9 mouse cellular contexts compared by ENCODE assay signal in the genomic region with DNA sequence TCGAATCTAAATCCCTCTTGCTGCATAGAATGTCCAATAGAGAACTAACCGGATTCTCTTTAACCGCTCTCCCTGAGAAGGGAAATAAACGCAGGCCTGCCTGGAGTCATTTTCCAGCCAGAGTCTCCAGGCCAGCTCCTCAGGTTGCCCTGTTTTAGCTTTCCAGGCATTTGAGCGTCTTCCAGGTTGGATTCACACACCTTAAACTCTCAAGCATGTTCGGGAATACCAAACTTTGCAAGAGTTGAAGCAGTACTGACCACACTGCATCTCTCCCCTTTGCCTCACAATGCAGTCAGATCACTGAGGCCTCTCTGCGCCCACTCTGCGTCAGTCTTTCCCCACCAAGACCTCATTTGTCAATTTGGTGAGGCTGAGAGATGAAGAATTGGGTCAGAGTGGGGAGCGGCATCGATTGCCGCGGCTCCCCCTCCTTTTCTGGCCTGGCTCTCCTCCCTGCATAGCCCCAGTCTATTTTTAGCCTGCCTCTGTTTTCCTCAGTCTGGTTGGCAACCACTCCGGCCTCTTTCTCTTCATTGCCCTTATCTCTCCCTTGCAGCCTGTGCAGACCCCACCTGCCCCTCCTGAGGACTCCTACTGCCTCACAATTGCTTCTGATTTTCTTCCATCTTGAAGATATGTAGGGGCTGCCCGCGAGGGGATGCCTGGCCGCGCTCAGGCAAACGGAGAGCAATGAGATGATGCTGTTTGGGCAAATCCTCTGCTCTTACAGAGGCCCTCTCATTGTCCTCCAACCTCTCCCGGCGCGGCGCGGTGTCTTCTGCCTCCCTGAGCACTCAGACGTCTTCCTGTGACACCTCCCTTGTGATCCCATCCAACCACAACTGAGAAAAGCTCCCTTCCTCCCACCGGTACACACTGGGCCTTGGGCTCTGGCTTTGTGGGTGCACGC. TPM values are rescaled to one million over a fixed set of nuclear protein-coding genes. Genes with fewer than 3 reads are reported as not detected.
DNase-seq lines count a peak whose midpoint lies in the region; ATAC-seq lines count a peak whose summit lies in the region.
"Had no signal": no experiment of that assay in that cellular context is flagged by ENCODE, and none has a peak within 500 bp of the region (broad histone marks: within the 10 kb centered on the region; RNA-seq: fewer than 3 reads in every experiment).

No protein-coding gene starts in this region.

- H3K27ac ChIP-seq in heart, embryonic 10.5 days: peak overlapping the region; percentile 83
- H3K27ac ChIP-seq in heart, embryonic 16.5 days (ENCODE audit: low read length): peak overlapping the region; percentile 84
- H3K27ac ChIP-seq in midbrain, embryonic 16.5 days (ENCODE audit: low read length): peak overlapping the region; percentile 63

- peak; percentile 71 for ATAC-seq in heart, embryonic 16.5 days (replicated peaks; ENCODE audit: extremely low read depth, insufficient read depth, low FRiP score)
- ATAC-seq in midbrain, embryonic 16.5 days: peak; percentile 59

- no peaks in the 10 kb centered on the region for H3K27me3 ChIP-seq in heart, embryonic 10.5 days (ENCODE audit: insufficient read depth, poor library complexity, severe bottlenecking)
- H3K27me3 ChIP-seq in heart, embryonic 16.5 days (ENCODE audit: control insufficient read depth, insufficient read depth, low read length): no peaks in the 10 kb centered on the region
- H3K27me3 ChIP-seq in midbrain, embryonic 16.5 days (ENCODE audit: control insufficient read depth, insufficient read depth, low read depth, low read length): no peaks in the 10 kb centered on the region

- intact Hi-C loops in heart, postnatal 36 days (cut with DNase I): loop anchor here (5.0 kb wide), 1 partner anchor 39 kb away; no protein-coding TSS in a partner anchor

- H3K4me3 ChIP-seq in heart, embryonic 10.5 days: peak overlapping the region; percentile 23
- no peak overlapping the region for H3K4me3 ChIP-seq in heart, embryonic 16.5 days (ENCODE audit: low read length)
- no peak overlapping the region for H3K4me3 ChIP-seq in midbrain, embryonic 16.5 days (ENCODE audit: low read depth, low read length)

- H3K9ac ChIP-seq in heart, embryonic 16.5 days (ENCODE audit: low read length): peak overlapping the region; percentile 42
- H3K9ac ChIP-seq in midbrain, embryonic 16.5 days (ENCODE audit: low read depth, low read length): 0 out of 2 replicates have a peak overlapping the region, but pooled peaks have one; percentile 21

- WGBS in heart, embryonic 10.5 days: 37% methylated on average over 26 of the region's 26 CpGs
- WGBS in heart, embryonic 16.5 days: 32% methylated on average over 26 of the region's 26 CpGs
- 37% methylated on average over 26 of the region's 26 CpGs for WGBS in midbrain, embryonic 16.5 days

- H3K9me3 ChIP-seq in heart, embryonic 10.5 days: no peaks in the 10 kb centered on the region
- no peaks in the 10 kb centered on the region for H3K9me3 ChIP-seq in heart, embryonic 16.5 days (replicated peaks; ENCODE audit: control insufficient read depth, low read length)
- H3K9me3 ChIP-seq in midbrain, embryonic 16.5 days (replicated peaks; ENCODE audit: control insufficient read depth, low read length, poor library complexity, severe bottlenecking): no peaks in the 10 kb centered on the region
- H3K9me3 ChIP-seq: G1E had no signal

- peaks cover 49% of the 10 kb centered on the region for H3K4me1 ChIP-seq in heart, embryonic 10.5 days
- H3K4me1 ChIP-seq in heart, embryonic 16.5 days (ENCODE audit: control insufficient read depth, insufficient read depth, low read length): peaks cover 40% of the 10 kb centered on the region
- peaks cover 45% of the 10 kb centered on the region for H3K4me1 ChIP-seq in midbrain, embryonic 16.5 days (ENCODE audit: control insufficient read depth, insufficient read depth, low read length)

- no peaks in the 10 kb centered on the region for H3K36me3 ChIP-seq in heart, embryonic 10.5 days
- H3K36me3 ChIP-seq in heart, embryonic 16.5 days (ENCODE audit: control insufficient read depth, insufficient read depth): no peaks in the 10 kb centered on the region
- no peaks in the 10 kb centered on the region for H3K36me3 ChIP-seq in midbrain, embryonic 16.5 days (ENCODE audit: control insufficient read depth, insufficient read depth, low read length)
- H3K36me3 ChIP-seq: G1E had no signal

- DNase-seq in heart, embryonic 10.5 days (ENCODE audit: low spot score): peak; percentile 94
- DNase-seq in heart, postnatal 36 days: no peak
- peak; percentile 70 for DNase-seq in cerebellum, adult 11-12 months
- DNase-seq in adrenal gland, adult 2 months: no peak
- DNase-seq in adrenal gland, postnatal 10 days: no peak
- no peak for DNase-seq in layer of hippocampus, adult 18-20 months (ENCODE audit: low spot score in 2 of 2)

- peak overlapping the region; percentile 55 for H3K4me2 ChIP-seq in heart, embryonic 16.5 days (ENCODE audit: low read depth, low read length)
- H3K4me2 ChIP-seq in midbrain, embryonic 16.5 days (ENCODE audit: low read length): no peak overlapping the region

RNA-seq across cellular contexts. Expression of gene Pipox, which starts 17.8 kb away (rescaled TPM):
- polyA plus RNA-seq in heart, embryonic 10.5 days (2016; fragmentation: Nextera tagmentation; extraction: Ambion mirVana): 2.0 and 3.0 TPM in 2 replicates
- total RNA-seq in heart, postnatal 36 days (2021): under 1 TPM; 0.53 to 0.89 TPM
- polyA plus RNA-seq in heart, embryonic 16.5 days (2015; fragmentation: Nextera tagmentation; extraction: Ambion mirVana): 2.9 TPM in 2 replicates
- polyA plus RNA-seq in midbrain, embryonic 16.5 days (2015; fragmentation: Nextera tagmentation; extraction: Ambion mirVana): 6.0 and 7.5 TPM in 2 replicates
- total RNA-seq in adrenal gland, adult 2 months (2021): 1 to 10 TPM in 1 of 2 experiments, under 1 TPM in 1; 0.35 to 1.8 TPM
- 3.0 and 4.3 TPM in 2 replicates for polyA plus RNA-seq in adrenal gland, adult 2 months (2012; rRNA removed)
- 10 to 100 TPM; 14.0 to 25.8 TPM for total RNA-seq in adrenal gland, postnatal 10 days (2021)
- total RNA-seq in layer of hippocampus, adult 18-20 months (2021): 1 to 10 TPM; 1.5 to 2.2 TPM
- total RNA-seq: G1E had no signal
- polyA plus RNA-seq: G1E had no signal

RNA-seq across cellular contexts. Expression of gene Sez6, which starts 54.5 kb away (rescaled TPM):
- polyA plus RNA-seq in heart, embryonic 10.5 days (2016; fragmentation: Nextera tagmentation; extraction: Ambion mirVana): 0.05 and 0.30 TPM in 2 replicates
- total RNA-seq in heart, postnatal 36 days (2021): under 1 TPM; 0.16 to 0.44 TPM
- polyA plus RNA-seq in heart, embryonic 16.5 days (2015; fragmentation: Nextera tagmentation; extraction: Ambion mirVana): 0.04 and 0.19 TPM in 2 replicates
- 140 and 146 TPM in 2 replicates for polyA plus RNA-seq in midbrain, embryonic 16.5 days (2015; fragmentation: Nextera tagmentation; extraction: Ambion mirVana)
- total RNA-seq in adrenal gland, adult 2 months (2021): 1 to 10 TPM; 2.9 to 4.4 TPM
- 1.5 and 2.0 TPM in 2 replicates for polyA plus RNA-seq in adrenal gland, adult 2 months (2012; rRNA removed)
- total RNA-seq in adrenal gland, postnatal 10 days (2021): 1 to 10 TPM; 2.5 to 3.6 TPM
- total RNA-seq in layer of hippocampus, adult 18-20 months (2021): 100 to 1,000 TPM; 161 to 167 TPM

Comparison
In these comparisons a context has a peak if more than half of its experiments do, and no peak if none do; other contexts are left out.
1. DNase-seq: peak in heart, embryonic 10.5 days (single experiment) and cerebellum, adult 11-12 months (single experiment); none in heart, postnatal 36 days (0 of 2), adrenal gland, adult 2 months (single experiment), adrenal gland, postnatal 10 days (single experiment) and layer of hippocampus, adult 18-20 months (0 of 2).
2. RNA of gene Pipox, which starts 17.8 kb away (total RNA-seq): 14.0 to 25.8 TPM in adrenal gland, postnatal 10 days; 1.5 to 2.2 TPM in layer of hippocampus, adult 18-20 months, 0.35 to 1.8 TPM in adrenal gland, adult 2 months and 0.53 to 0.89 TPM in heart, postnatal 36 days; every median in the first group is over 4 times any median in the second.
3. RNA of gene Sez6, which starts 54.5 kb away (total RNA-seq): 161 to 167 TPM in layer of hippocampus, adult 18-20 months; 2.9 to 4.4 TPM in adrenal gland, adult 2 months, 2.5 to 3.6 TPM in adrenal gland, postnatal 10 days and 0.16 to 0.44 TPM in heart, postnatal 36 days; every median in the first group is over 10 times any median in the second.
4. Peak in every context shown above with its lines, with median percentiles within 50 percentile points of each other: H3K27ac ChIP-seq.